Mouse (Mus musculus): ENCODE data around the gene Dner.

Gene Dner

GRCm38 (mm10) chr1:84522963-84523280 lies 173.1 kb downstream of the Dner start:
- DNase-seq, result peak; percentile 38

GRCm38 (mm10) chr1:84522256-84522962 lies 173.6 kb downstream of the Dner start:
- DNase-seq, result no peak

GRCm38 (mm10) chr1:84518347-84518746 lies 177.7 kb downstream of the Dner start:
- no peak for DNase-seq

- no peak for DNase-seq
Measured at GRCm38 (mm10) chr1:84513201-84513600, 182.8 kb downstream of the Dner start.

GRCm38 (mm10) chr1:84508510-84508909 lies 187.5 kb downstream of the Dner start:
- DNase-seq, result no peak

- DNase-seq, result no peak
Measured at GRCm38 (mm10) chr1:84507568-84507967, 188.5 kb downstream of the Dner start.

- DNase-seq, result no peak
Measured at GRCm38 (mm10) chr1:84506984-84507546, 189.0 kb downstream of the Dner start.

- DNase-seq, result no peak
Measured at GRCm38 (mm10) chr1:84500673-84501072, 195.3 kb downstream of the Dner start.

- DNase-seq, result no peak
Measured at GRCm38 (mm10) chr1:84491732-84492131, 204.3 kb downstream of the Dner start.

GRCm38 (mm10) chr1:84488546-84488945 lies 207.5 kb downstream of the Dner start:
- no peak for DNase-seq

GRCm38 (mm10) chr1:84485066-84485465 lies 211.0 kb downstream of the Dner start:
- DNase-seq, result no peak

GRCm38 (mm10) chr1:84484577-84484976 lies 211.4 kb downstream of the Dner start:
- DNase-seq, result no peak

- no peak for DNase-seq
Measured at GRCm38 (mm10) chr1:84479976-84480375, 216.0 kb downstream of the Dner start.

- no peak for DNase-seq
Measured at GRCm38 (mm10) chr1:84474274-84474673, 221.7 kb downstream of the Dner start.

GRCm38 (mm10) chr1:84472260-84472659 lies 223.8 kb downstream of the Dner start:
- DNase-seq, result no peak

GRCm38 (mm10) chr1:84470342-84470741 lies 225.7 kb downstream of the Dner start:
- DNase-seq, result no peak

- no peak for DNase-seq
Measured at GRCm38 (mm10) chr1:84467664-84468063, 228.4 kb downstream of the Dner start.

- peak; percentile 46 for DNase-seq
Measured at GRCm38 (mm10) chr1:84464761-84465160, 231.3 kb downstream of the Dner start.

- DNase-seq, result peak; percentile 51
Measured at GRCm38 (mm10) chr1:84463976-84464662, 231.9 kb downstream of the Dner start.

GRCm38 (mm10) chr1:84449566-84450278 lies 246.3 kb downstream of the Dner start:
- no peak for DNase-seq

GRCm38 (mm10) chr1:84443640-84444039 lies 252.4 kb downstream of the Dner start:
- peak; percentile 48 for DNase-seq

GRCm38 (mm10) chr1:84443050-84443449 lies 253.0 kb downstream of the Dner start:
- no peak for DNase-seq

- DNase-seq, result no peak
Measured at GRCm38 (mm10) chr1:84441419-84441818, 254.6 kb downstream of the Dner start.

- DNase-seq, result no peak
Measured at GRCm38 (mm10) chr1:84437565-84437964, 258.5 kb downstream of the Dner start.

Data from layer of hippocampus, adult 9-11 months (tissue).